Mouse (Mus musculus) myocyte (in vitro differentiated cells): Measurements from ENCODE around the gene Myo6.

Experiments
- CEBPB ChIP-seq: IDR thresholded peaks from 2 replicates; pipeline ENCODE4 v1.6.1; 2011; ENCODE audit warnings: mild to moderate bottlenecking, moderate library complexity; ENCODE audit not compliant: poor library complexity, insufficient read depth, severe bottlenecking
- E2F4 ChIP-seq: IDR thresholded peaks from one replicate; pipeline ENCODE4 v1.6.1; 2011; ENCODE audit warnings: mild to moderate bottlenecking, control low read depth, moderate library complexity; ENCODE audit not compliant: insufficient read depth
- MAX ChIP-seq: IDR thresholded peaks from one replicate; pipeline ENCODE4 v1.6.1; 2011; ENCODE audit warnings: low read depth, mild to moderate bottlenecking, control low read depth
- MYOG ChIP-seq, 3 experiments: IDR thresholded peaks; one replicate each; pipeline ENCODE4 v1.6.1; 2011; ENCODE audit warnings: control low read depth in 2 of 3, low read depth in 2 of 3, mild to moderate bottlenecking in 2 of 3; ENCODE audit not compliant: insufficient read length in 2 of 3, control insufficient read depth in 1 of 3, insufficient read depth in 1 of 3
- POLR2A ChIP-seq: IDR thresholded peaks from one replicate; pipeline ENCODE4 v1.6.1; 2011; ENCODE audit warnings: low read depth, mild to moderate bottlenecking, control low read depth, moderate library complexity; ENCODE audit not compliant: insufficient read length
- POLR2AphosphoS2 ChIP-seq: IDR thresholded peaks from one replicate; pipeline ENCODE4 v1.6.1; 2011; ENCODE audit warnings: low read depth, control low read depth; ENCODE audit not compliant: insufficient read length
- SRF ChIP-seq: IDR thresholded peaks from one replicate; pipeline ENCODE4 v1.6.1; 2011; ENCODE audit warnings: low read depth; ENCODE audit not compliant: control insufficient read depth, insufficient read length
- TCF3 ChIP-seq: IDR thresholded peaks from one replicate; pipeline ENCODE4 v1.6.1; 2011; ENCODE audit warnings: low read depth, control low read depth; ENCODE audit not compliant: insufficient read length
- USF1 ChIP-seq: IDR thresholded peaks from one replicate; pipeline ENCODE4 v1.6.1; 2011; ENCODE audit warnings: low read depth, mild to moderate bottlenecking, control low read depth, moderate library complexity

DNA sequence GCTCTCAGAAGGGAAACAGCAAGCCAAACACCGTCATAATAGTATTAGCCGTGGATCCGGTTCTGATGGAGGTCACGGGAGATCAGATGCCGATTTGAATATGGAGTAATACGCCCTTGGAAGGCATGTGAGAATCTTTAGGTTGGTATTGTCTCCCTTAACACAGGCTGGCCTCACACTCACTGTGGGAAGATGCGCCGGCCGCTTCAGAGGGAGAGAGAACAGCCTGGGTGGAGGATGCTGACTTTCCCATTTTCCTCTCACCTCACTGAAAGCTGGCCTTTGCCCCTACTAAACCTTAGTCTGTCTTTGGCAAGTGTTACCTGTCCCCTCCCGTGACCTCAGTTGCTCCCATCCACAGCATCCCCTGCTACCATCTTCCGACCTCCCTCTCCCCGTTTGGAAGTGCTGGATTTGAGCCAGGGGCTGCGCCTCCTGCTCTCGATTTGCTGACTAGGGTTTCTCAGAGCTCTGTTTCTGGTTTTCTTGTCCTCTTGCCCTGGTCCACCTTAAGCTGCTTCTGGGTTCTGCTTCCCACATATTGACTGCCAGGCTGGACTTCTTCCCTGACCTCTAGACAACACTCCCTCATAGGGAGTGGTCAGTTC, 169.3 kb downstream of the Myo6 start:
- TF ChIP-seq POLR2A: no peak
- no peak for TF ChIP-seq CEBPB
- no peak for TF ChIP-seq POLR2AphosphoS2
- no peak for TF ChIP-seq MAX
- no peak for TF ChIP-seq USF1
- no peak for TF ChIP-seq TCF3
- TF ChIP-seq MYOG (IDR thresholded peaks at IDR 0.05; ENCODE audit: control insufficient read depth in 1 of 3, insufficient read depth in 1 of 3, insufficient read length in 2 of 3, low read depth in 2 of 3): no peak
- TF ChIP-seq SRF: no peak
- no peak for TF ChIP-seq E2F4
